Mouse (Mus musculus): Measurements from ENCODE around the gene Snca. TPM values are rescaled to one million over a fixed set of nuclear protein-coding genes. Genes with fewer than 3 reads are reported as not detected.
A peak's percentile ranks its signal among the peaks of the same experiment; 100 is the strongest.
"Not testable (repeated sequence)": the region's sequence is repeated elsewhere in the genome, so short reads cannot be mapped to it uniquely, and the experiment has no call there.

Gene Snca
- polyA plus RNA-seq, 1 experiment from 2014 or later: 22.7 TPM

DNA sequence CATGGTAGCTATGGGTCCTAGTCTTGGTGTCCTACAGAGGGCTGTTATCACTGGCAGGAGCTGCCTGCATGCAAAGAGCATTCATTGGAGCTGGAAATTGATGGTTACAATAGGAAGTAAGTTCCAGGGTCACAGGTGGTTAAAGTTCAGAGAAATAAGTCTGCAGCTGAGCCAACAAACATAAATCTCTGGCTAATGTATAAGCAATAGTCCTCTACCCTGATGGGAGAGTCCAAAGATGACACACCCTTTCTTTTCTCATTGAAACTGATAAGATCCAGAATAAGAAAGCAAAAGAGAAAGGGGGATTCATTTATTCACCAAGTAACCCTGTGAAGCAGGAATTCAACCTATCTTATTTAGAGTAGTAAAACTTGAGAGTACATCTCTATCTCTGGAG, 83.7 kb downstream of the Snca start:
- H3K27ac ChIP-seq (ENCODE audit: low read depth, low read length): no peak overlapping the region
- ATAC-seq (replicated peaks; ENCODE audit: low FRiP score) (no peak), DNase-seq (ENCODE audit: low spot score) (no peak)
- no peak overlapping the region for H3K4me2 ChIP-seq (ENCODE audit: low read depth, low read length, severe bottlenecking)
- H3K4me3 ChIP-seq (ENCODE audit: low read depth, low read length): no peak overlapping the region
- no peaks in the 10 kb centered on the region for H3K9me3 ChIP-seq (ENCODE audit: control insufficient read depth, low read length)
- H3K27me3 ChIP-seq (ENCODE audit: control insufficient read depth, insufficient read depth, low read length): no peaks in the 10 kb centered on the region
- no peaks in the 10 kb centered on the region for H3K4me1 ChIP-seq (replicated peaks; ENCODE audit: control insufficient read depth, insufficient read depth, low read length)
- H3K36me3 ChIP-seq (ENCODE audit: control insufficient read depth, insufficient read depth, low read length): no peaks in the 10 kb centered on the region
- H3K9ac ChIP-seq (ENCODE audit: low read length): no peak overlapping the region

GRCm38 (mm10) chr6:60741427-60742071, 88.1 kb downstream of the Snca start:
- Histone ChIP-seq H3K9ac (ENCODE audit: low read length) (no peak overlapping the region), H3K4me3 (ENCODE audit: low read depth, low read length) (no peak overlapping the region), H3K4me1 (replicated peaks; ENCODE audit: control insufficient read depth, insufficient read depth, low read length) (no peaks in the 10 kb centered on the region), H3K27ac (ENCODE audit: low read depth, low read length) (no peak overlapping the region), H3K9me3 (ENCODE audit: control insufficient read depth, low read length) (no peaks in the 10 kb centered on the region), H3K36me3 (ENCODE audit: control insufficient read depth, insufficient read depth, low read length) (no peaks in the 10 kb centered on the region), H3K4me2 (ENCODE audit: low read depth, low read length, severe bottlenecking) (no peak overlapping the region), H3K27me3 (ENCODE audit: control insufficient read depth, insufficient read depth, low read length) (no peaks in the 10 kb centered on the region)
- 32% methylated on average over 2 of the region's 2 CpGs for WGBS
- ATAC-seq (replicated peaks; ENCODE audit: low FRiP score): 0 out of 2 replicates have a peak, but pooled peaks have one; percentile 56
- no peak for DNase-seq (ENCODE audit: low spot score)

DNA sequence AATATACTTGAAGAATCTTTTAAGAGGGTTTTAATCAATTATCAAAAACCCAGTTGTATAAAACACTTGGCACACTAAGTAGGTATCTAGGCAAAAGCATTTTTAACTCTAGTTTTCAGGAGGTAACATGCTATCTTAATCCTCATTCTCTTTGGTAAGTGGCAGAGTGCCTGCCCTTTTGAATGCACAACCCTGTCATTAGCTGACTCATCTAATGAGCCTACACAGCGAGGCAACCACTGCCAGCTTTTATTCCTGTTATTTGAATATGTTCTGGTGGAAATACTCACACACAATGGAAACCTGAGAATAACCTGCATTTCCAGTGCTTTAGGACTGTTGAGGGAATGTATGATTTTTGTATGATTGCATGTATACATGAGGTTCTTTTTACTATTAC, 89.9 kb downstream of the Snca start:
- Histone ChIP-seq H3K27me3 (ENCODE audit: control insufficient read depth, insufficient read depth, low read length) (no peaks in the 10 kb centered on the region), H3K36me3 (ENCODE audit: control insufficient read depth, insufficient read depth, low read length) (no peaks in the 10 kb centered on the region), H3K9ac (ENCODE audit: low read length) (no peak overlapping the region), H3K27ac (ENCODE audit: low read depth, low read length) (no peak overlapping the region), H3K4me1 (replicated peaks; ENCODE audit: control insufficient read depth, insufficient read depth, low read length) (no peaks in the 10 kb centered on the region), H3K9me3 (ENCODE audit: control insufficient read depth, low read length) (no peaks in the 10 kb centered on the region), H3K4me3 (ENCODE audit: low read depth, low read length) (no peak overlapping the region), H3K4me2 (ENCODE audit: low read depth, low read length, severe bottlenecking) (no peak overlapping the region)
- ATAC-seq (replicated peaks; ENCODE audit: low FRiP score) (no peak), DNase-seq (ENCODE audit: low spot score) (no peak)
- 15% methylated on average over 1 of the region's 1 CpGs for WGBS

DNA sequence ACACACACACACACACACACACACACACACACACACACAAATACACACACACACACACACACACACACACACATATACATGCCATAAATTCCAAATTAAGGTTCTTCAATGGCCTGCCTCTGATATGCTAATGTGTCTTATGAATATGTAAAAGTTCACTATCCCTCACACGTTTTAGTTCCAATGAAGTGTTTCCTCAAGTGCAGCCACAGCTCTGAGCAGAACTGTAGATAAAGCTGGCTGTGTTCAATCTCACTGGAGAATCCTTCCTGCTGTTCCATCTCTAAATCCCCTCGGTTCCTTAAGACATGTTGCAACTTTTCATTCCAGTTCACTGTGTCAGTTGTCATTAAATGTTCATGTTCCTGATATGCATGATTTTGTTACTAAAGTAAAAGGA, 98.5 kb downstream of the Snca start:
- Histone ChIP-seq H3K4me1 (replicated peaks; ENCODE audit: control insufficient read depth, insufficient read depth, low read length) (no peaks in the 10 kb centered on the region), H3K27me3 (ENCODE audit: control insufficient read depth, insufficient read depth, low read length) (no peaks in the 10 kb centered on the region), H3K4me2 (ENCODE audit: low read depth, low read length, severe bottlenecking) (no peak overlapping the region), H3K4me3 (ENCODE audit: low read depth, low read length) (no peak overlapping the region), H3K9ac (ENCODE audit: low read length) (no peak overlapping the region), H3K9me3 (ENCODE audit: control insufficient read depth, low read length) (no peaks in the 10 kb centered on the region), H3K36me3 (ENCODE audit: control insufficient read depth, insufficient read depth, low read length) (no peaks in the 10 kb centered on the region), H3K27ac (ENCODE audit: low read depth, low read length) (no peak overlapping the region)
- WGBS: 63% methylated on average over 2 of the region's 2 CpGs
- no peak for DNase-seq (ENCODE audit: low spot score)
- no peak for ATAC-seq (replicated peaks; ENCODE audit: low FRiP score)

DNA sequence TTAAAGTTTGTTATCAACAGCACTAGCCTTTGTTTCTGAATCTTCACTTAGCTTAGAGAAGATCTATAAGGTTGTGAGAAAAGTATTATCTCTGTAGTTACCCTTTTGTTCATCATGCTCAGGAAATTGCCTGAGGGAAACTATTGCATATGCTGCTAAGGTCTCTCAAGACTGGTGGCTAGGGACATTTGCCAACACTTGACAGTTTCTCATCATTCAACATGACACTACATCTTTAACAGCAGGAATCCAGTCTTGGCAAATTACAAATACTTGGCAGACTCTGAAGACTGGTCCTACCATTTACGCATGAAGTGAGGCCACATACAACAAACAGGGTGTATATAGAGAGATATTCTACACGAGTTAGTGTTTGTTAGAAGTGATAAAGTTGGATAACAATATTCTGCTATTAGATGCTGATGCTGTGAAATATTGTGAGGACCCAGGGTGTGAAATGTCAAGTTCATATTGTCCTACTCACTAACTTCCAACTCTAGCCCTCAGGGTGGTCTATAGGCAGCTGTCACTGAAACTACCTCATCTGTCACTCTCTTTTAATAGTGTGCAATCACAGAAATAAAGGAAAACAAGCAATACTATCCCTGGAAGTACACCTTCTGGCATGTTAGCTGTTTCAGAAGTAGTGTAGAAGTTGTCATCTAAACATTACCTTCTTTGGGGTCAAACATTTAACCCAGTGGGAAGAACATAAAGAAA, 105.4 kb downstream of the Snca start:
- H3K4me2 ChIP-seq (ENCODE audit: low read depth, low read length, severe bottlenecking): no peak overlapping the region
- ATAC-seq (replicated peaks; ENCODE audit: low FRiP score) (no peak), DNase-seq (ENCODE audit: low spot score) (no peak)
- no peak overlapping the region for H3K27ac ChIP-seq (ENCODE audit: low read depth, low read length)
- H3K27me3 ChIP-seq (ENCODE audit: control insufficient read depth, insufficient read depth, low read length): no peaks in the 10 kb centered on the region
- no peaks in the 10 kb centered on the region for H3K9me3 ChIP-seq (ENCODE audit: control insufficient read depth, low read length)
- H3K4me3 ChIP-seq (ENCODE audit: low read depth, low read length): no peak overlapping the region
- WGBS: 87% methylated on average over 2 of the region's 2 CpGs
- no peak overlapping the region for H3K9ac ChIP-seq (ENCODE audit: low read length)
- no peaks in the 10 kb centered on the region for H3K4me1 ChIP-seq (replicated peaks; ENCODE audit: control insufficient read depth, insufficient read depth, low read length)
- H3K36me3 ChIP-seq (ENCODE audit: control insufficient read depth, insufficient read depth, low read length): no peaks in the 10 kb centered on the region

GRCm38 (mm10) chr6:60717566-60717965, 112.1 kb downstream of the Snca start:
- H3K9me3 ChIP-seq (ENCODE audit: control insufficient read depth, low read length): no peaks in the 10 kb centered on the region
- H3K4me2 ChIP-seq (ENCODE audit: low read depth, low read length, severe bottlenecking): no peak overlapping the region
- DNase-seq (ENCODE audit: low spot score) (no peak), ATAC-seq (replicated peaks; ENCODE audit: low FRiP score) (no peak)
- H3K27ac ChIP-seq (ENCODE audit: low read depth, low read length): no peak overlapping the region
- H3K27me3 ChIP-seq (ENCODE audit: control insufficient read depth, insufficient read depth, low read length): no peaks in the 10 kb centered on the region
- H3K9ac ChIP-seq (ENCODE audit: low read length): no peak overlapping the region
- no peaks in the 10 kb centered on the region for H3K36me3 ChIP-seq (ENCODE audit: control insufficient read depth, insufficient read depth, low read length)
- no peaks in the 10 kb centered on the region for H3K4me1 ChIP-seq (replicated peaks; ENCODE audit: control insufficient read depth, insufficient read depth, low read length)
- WGBS: 82% methylated on average over 3 of the region's 3 CpGs
- no peak overlapping the region for H3K4me3 ChIP-seq (ENCODE audit: low read depth, low read length)

DNA sequence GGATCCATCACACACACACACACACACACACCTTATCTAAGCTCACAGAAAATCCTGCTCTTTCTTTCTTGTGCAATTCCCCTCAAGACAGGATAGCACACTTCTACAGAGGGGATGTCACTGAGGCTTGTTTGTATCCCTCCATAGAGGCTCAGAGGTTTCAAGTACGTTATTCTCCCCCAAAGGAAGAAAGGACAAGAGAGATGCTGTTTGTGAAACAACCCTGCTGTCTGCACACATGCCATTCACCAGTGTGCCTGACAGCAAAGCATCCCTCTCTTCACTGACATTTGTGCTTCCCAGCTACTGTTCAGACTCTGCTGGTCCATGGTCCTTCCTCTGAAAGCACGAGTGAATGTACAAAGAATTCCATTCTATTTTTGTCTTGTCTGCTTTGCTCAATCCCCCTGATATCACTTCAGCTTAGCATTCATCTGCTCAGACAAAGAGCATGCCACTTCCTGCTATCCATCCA, 119.6 kb downstream of the Snca start:
- H3K4me3 ChIP-seq (ENCODE audit: low read depth, low read length): no peak overlapping the region
- H3K27ac ChIP-seq (ENCODE audit: low read depth, low read length): no peak overlapping the region; the same call in 1 of the 2 replicates
- ATAC-seq (replicated peaks; ENCODE audit: low FRiP score): 0 out of 2 replicates have a peak, but pooled peaks have one; percentile 33
- 15% methylated on average over 2 of the region's 2 CpGs for WGBS
- no peaks in the 10 kb centered on the region; the same call in 1 of the 2 replicates for H3K4me1 ChIP-seq (replicated peaks; ENCODE audit: control insufficient read depth, insufficient read depth, low read length)
- H3K27me3 ChIP-seq (ENCODE audit: control insufficient read depth, insufficient read depth, low read length): no peaks in the 10 kb centered on the region
- no peaks in the 10 kb centered on the region for H3K9me3 ChIP-seq (ENCODE audit: control insufficient read depth, low read length)
- no peak overlapping the region for H3K4me2 ChIP-seq (ENCODE audit: low read depth, low read length, severe bottlenecking)
- no peaks in the 10 kb centered on the region for H3K36me3 ChIP-seq (ENCODE audit: control insufficient read depth, insufficient read depth, low read length)
- H3K9ac ChIP-seq (ENCODE audit: low read length): no peak overlapping the region
- DNase-seq (ENCODE audit: low spot score): no peak

DNA sequence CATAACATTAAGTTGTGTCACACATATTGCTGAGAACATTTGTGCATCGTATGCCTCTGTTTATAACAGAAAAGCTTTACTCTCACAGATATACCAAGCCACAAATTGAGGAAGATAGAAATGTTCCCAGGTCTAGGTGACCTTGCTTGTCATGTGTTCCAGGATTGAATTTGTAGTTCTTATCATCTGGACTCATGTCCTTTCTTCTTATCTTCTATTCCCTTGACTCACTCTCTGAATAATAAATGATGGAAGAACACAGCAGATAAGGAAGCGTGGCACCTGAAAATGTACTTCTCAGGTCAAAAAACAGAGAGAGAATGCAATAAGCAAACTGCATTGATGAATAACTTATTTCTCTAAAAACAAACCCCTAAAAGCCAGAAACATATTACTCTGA, 131.6 kb downstream of the Snca start:
- ATAC-seq (replicated peaks; ENCODE audit: low FRiP score) (no peak), DNase-seq (ENCODE audit: low spot score) (no peak)
- Histone ChIP-seq H3K9ac (ENCODE audit: low read length) (no peak overlapping the region), H3K27ac (ENCODE audit: low read depth, low read length) (no peak overlapping the region), H3K4me1 (replicated peaks; ENCODE audit: control insufficient read depth, insufficient read depth, low read length) (no peaks in the 10 kb centered on the region), H3K4me3 (ENCODE audit: low read depth, low read length) (no peak overlapping the region), H3K9me3 (ENCODE audit: control insufficient read depth, low read length) (no peaks in the 10 kb centered on the region), H3K36me3 (ENCODE audit: control insufficient read depth, insufficient read depth, low read length) (no peaks in the 10 kb centered on the region), H3K4me2 (ENCODE audit: low read depth, low read length, severe bottlenecking) (no peak overlapping the region), H3K27me3 (ENCODE audit: control insufficient read depth, insufficient read depth, low read length) (no peaks in the 10 kb centered on the region)
- WGBS: 85% methylated on average over 2 of the region's 2 CpGs

DNA sequence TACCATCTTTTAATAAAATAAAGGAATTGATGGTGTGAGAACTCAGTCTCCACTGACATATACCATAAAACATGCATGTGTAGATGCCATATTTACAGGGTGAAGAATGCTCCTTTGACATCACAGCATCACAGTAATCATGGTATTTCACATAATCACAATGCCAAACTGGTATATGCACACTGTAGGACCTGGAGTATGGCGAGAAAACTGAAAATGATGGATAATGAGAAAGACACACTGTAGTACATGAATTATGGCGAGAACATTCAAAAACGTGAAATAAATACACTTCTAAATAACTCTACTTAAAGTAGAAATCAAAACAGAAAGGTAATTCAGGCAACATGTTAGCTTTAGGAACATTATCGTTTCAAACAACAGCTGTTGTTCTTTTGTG, 142.6 kb downstream of the Snca start:
- not testable (repeated sequence) for H3K9ac ChIP-seq (ENCODE audit: low read length); H3K27me3 ChIP-seq (ENCODE audit: control insufficient read depth, insufficient read depth, low read length); ATAC-seq (replicated peaks; ENCODE audit: low FRiP score); H3K4me3 ChIP-seq (ENCODE audit: low read depth, low read length); H3K36me3 ChIP-seq (ENCODE audit: control insufficient read depth, insufficient read depth, low read length); H3K27ac ChIP-seq (ENCODE audit: low read depth, low read length); DNase-seq (ENCODE audit: low spot score); H3K4me2 ChIP-seq (ENCODE audit: low read depth, low read length, severe bottlenecking); H3K4me1 ChIP-seq (replicated peaks; ENCODE audit: control insufficient read depth, insufficient read depth, low read length); H3K9me3 ChIP-seq (ENCODE audit: control insufficient read depth, low read length)
- WGBS: 84% methylated on average over 4 of the region's 4 CpGs

Measured in forebrain, embryonic 11.5 days (tissue).